Mouse (Mus musculus) Patski (cell line): ENCODE measurements at regions not wholly inside any gene's neighbourhood (a gene's known extent, or its start where the extent isn't known, plus 50 kb on each side); places are given as distances from the start of the nearest gene placed in this dataset.

Source experiments
- ATAC-seq: fragments of 100-300 bp; one replicate; pipeline ENCODE4 v1.8.0; 2021
- CTCF ChIA-PET: fragments of 350-600 bp; sonication (Branson Sonifier 250); formaldehyde crosslinking; loops from one replicate; lab custom pipeline; 2022; ENCODE audit warnings: inconsistent platforms; lab: Charles Lee
- POLR2A ChIA-PET: fragments of 350-600 bp; sonication (Branson Sonifier 250); formaldehyde crosslinking; loops from one replicate; lab custom pipeline; 2022; ENCODE audit warnings: antibody characterized with exemption, inconsistent platforms; lab: Charles Lee
- DNase-seq: peaks from one replicate; pipeline ENCODE4 v3.0.0-alpha.2; 2011; ENCODE audit warnings: low read depth, low spot score
- H3K27me3 ChIP-seq: fragments of 371-371 bp; one replicate; pipeline ENCODE4 v1.5.1; 2021
- CTCF ChIP-seq: fragments of 100-300 bp; IDR thresholded peaks from one replicate; pipeline ENCODE4 v1.5.1; 2021
- in situ Hi-C: fragments of 300-500 bp; cut with MboI; formaldehyde crosslinking; loops from 3 replicates; pipeline ENCODE4 v1.11.1; 2018; ENCODE audit warnings: low pct_unique_long_range_greater_than_20kb, mixed read lengths

DNA sequence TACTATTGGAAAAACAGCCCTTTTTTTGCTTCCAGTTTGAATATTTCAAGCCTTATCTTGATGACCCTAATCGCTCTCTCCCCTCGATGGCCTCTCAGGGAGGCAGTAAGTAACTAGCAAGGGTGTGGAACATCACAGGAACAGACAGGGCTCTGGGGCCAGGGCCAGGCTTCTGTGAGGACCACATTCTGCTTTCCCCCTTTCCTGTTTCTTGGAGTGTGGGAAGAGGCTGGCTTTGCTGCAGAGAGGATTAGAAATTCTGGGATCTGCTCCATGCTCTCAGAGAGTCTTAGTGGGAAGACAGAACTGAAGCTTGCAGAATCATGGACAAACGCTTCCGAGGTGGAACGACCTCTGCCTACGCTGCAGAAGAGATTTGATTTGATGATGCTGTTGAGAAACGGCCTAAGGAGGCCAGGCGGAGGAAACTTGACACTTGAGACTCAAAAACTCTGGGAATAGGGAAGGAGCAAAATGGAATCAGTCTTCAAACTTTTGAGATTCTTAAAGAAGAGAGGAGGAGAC, 316.3 kb upstream of the Clint1 start:
- POLR2A ChIA-PET = no interaction called here
- no peak for TF ChIP-seq CTCF
- CTCF ChIA-PET = no interaction called here
- H3K27me3 ChIP-seq = no peaks in the 10 kb centered on the region
- no peak for DNase-seq
- in situ Hi-C loops = no loop called here
- ATAC-seq = no peak

DNA sequence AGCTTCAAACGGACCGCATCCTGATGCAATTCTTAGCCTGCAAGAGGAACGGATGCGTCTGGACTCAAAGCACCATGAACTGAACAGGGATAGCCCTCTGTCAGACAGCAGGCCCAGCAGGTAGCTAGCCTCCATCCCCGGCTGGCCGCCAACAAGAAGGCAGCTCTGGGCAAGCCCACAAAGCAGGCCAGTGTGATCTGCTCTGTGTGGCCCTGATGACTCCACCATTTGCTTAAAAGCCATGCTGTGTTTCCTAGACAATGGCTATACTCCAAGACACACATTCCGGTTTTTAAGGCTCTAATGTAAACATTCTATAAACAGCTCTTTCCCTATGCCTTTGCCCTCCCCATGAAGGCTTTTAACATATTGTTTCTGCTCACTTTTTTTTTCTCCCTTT, 313.8 kb upstream of the Clint1 start:
- DNase-seq (no peak), ATAC-seq (no peak)
- in situ Hi-C loops = no loop called here
- H3K27me3 ChIP-seq = peaks cover 4% of the 10 kb centered on the region
- ChIA-PET CTCF (no interaction called here), POLR2A (interaction anchor here (0.7 kb wide), 1 partner anchor 957 kb away, joined by 6 read pairs; no protein-coding TSS in a partner anchor)
- no peak for TF ChIP-seq CTCF

DNA sequence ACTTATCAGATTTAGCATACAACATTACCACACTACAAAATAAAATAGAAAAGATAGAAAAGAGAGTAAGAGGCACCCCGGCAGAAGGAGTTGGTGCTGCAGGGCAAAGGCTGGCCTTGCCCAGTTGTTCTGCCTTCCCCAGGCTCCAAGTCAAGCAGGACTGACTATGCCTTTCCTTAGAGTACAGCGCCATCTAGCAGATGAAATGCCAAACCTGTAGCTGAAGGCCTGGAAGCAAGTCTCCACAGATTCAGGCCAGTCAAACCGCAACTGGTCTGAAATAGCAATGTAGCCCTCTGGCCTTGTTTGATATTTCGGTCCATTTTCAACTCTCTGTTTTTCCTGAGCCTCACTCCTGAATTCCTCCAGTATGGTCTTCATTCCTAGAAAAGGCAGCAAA, 312.4 kb upstream of the Clint1 start:
- ChIA-PET CTCF (interaction anchor here (0.7 to 1.8 kb wide), 8 partner anchors 13 to 928 kb away, joined by 3 to 8 read pairs (median 3); no protein-coding TSS in a partner anchor), POLR2A (no interaction called here)
- H3K27me3 ChIP-seq = peaks cover 4% of the 10 kb centered on the region
- DNase-seq (peak; percentile 38), ATAC-seq (peak; percentile 86)
- in situ Hi-C loops = no loop called here
- TF ChIP-seq CTCF = peak; percentile 89

DNA sequence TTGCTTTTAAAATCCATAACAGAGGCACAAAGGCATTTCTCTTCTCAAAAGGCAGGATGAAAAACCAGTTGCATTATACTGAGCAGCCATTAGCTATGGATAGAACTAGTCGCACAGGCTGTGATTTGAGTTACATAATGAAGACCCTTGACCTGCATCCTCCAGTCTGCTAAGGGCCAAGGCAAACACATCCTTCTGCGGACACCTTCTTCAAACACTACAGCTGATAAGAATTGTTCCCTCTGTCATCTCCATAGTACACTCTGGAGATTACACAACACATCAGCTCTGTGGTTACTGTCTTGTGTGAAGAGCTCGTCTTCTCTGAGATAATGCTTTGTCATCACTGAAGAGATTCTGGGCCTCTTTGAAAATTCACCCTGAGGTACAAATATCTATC, 307.3 kb upstream of the Clint1 start:
- ChIA-PET POLR2A (no interaction called here), CTCF (no interaction called here)
- in situ Hi-C loops = loop anchor here (5.0 kb wide), 2 partner anchors 532 to 927 kb away; partner anchors contain the start of gene Ebf1
- peaks cover 6% of the 10 kb centered on the region for H3K27me3 ChIP-seq
- DNase-seq = no peak
- ATAC-seq = no peak
- no peak for TF ChIP-seq CTCF

DNA sequence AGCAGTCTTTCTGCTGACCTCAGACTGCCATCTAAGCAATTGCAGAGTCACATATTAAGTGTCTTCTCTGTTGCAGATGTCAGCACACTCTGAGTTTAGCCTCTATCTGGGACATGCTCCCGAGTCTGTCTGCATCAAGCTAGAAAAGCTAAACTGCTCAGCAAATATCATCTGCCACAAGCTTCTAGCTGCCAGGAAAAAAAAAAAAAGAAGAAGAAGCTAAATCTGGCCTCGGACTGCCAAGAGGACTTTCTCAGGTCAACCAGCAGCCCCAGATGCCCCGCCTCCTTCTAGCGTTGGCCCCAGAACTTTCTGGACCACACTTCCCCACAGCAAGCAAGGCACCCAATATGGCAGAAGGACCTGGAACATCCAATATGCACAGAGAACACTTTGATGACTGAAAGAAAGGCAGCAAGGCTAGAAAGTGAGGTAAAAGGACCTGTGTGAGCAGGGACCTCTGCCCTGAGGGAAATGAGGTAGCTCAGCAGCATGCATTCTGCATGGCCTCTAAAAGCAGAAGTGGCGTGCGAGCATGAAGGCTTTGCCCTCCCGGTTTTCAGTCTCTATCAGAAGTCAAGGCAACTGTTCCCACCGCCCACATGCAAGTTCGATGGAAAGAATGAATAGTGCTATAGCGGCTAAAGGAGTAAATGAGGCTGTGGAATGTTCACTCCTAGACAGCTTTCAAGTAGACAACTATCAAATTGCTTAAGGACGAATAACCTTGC, 305.8 kb upstream of the Clint1 start:
- in situ Hi-C loops = no loop called here
- H3K27me3 ChIP-seq = peaks cover 6% of the 10 kb centered on the region
- no peak for TF ChIP-seq CTCF
- ATAC-seq (no peak), DNase-seq (no peak)
- CTCF ChIA-PET = no interaction called here
- POLR2A ChIA-PET = interaction anchor here (0.6 kb wide), 1 partner anchor 46 kb away, joined by 5 read pairs; no protein-coding TSS in a partner anchor

DNA sequence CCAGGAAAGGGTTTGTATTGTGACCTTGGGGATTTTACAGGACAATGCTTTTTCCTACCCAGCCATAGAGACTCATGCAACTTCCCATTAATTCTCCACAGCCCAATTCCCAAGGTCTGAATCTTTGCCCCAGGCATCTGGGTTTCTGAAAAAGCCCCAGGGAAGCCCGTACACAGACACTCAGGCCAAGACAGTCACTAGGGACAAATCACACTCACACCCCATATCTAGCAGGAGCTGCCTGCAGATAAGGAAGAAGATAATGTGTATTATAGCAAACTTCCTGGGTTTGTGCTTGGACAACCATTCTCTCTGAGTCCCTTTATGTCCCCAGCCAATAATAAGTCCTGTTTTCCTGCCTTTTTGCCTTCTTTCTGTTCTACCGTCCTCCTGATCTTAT, 305.0 kb upstream of the Clint1 start:
- DNase-seq (no peak), ATAC-seq (no peak)
- H3K27me3 ChIP-seq = peaks cover 2% of the 10 kb centered on the region
- POLR2A ChIA-PET = no interaction called here
- in situ Hi-C loops = no loop called here
- CTCF ChIA-PET = no interaction called here
- no peak for TF ChIP-seq CTCF

DNA sequence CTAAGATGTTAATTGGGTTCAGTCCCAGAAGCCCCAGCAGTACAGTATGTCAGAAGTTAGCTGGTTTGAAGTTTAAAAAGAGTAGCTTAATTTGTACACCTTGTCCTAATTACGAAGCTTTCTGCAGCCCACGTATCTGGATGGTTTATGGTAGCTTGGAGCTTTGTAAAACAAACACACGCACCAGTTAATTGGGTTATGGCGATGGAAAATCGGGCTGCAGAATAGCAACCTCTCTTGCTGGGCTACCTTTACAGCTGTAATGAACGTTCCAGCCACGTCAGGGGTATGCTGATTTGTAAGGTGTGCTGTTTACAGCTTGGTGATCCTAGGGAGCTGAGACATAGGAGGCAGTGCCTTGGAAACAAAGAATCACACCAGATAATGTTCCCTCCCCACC, 301.5 kb upstream of the Clint1 start:
- POLR2A ChIA-PET = interaction anchor here (0.7 kb wide), 1 partner anchor 719 kb away, joined by 3 read pairs; no protein-coding TSS in a partner anchor
- DNase-seq (no peak), ATAC-seq (no peak)
- H3K27me3 ChIP-seq = peaks cover 2% of the 10 kb centered on the region
- in situ Hi-C loops = no loop called here
- CTCF ChIA-PET = interaction anchor here (1.4 kb wide), 1 partner anchor 17 kb away, joined by 3 read pairs; no protein-coding TSS in a partner anchor
- no peak for TF ChIP-seq CTCF

DNA sequence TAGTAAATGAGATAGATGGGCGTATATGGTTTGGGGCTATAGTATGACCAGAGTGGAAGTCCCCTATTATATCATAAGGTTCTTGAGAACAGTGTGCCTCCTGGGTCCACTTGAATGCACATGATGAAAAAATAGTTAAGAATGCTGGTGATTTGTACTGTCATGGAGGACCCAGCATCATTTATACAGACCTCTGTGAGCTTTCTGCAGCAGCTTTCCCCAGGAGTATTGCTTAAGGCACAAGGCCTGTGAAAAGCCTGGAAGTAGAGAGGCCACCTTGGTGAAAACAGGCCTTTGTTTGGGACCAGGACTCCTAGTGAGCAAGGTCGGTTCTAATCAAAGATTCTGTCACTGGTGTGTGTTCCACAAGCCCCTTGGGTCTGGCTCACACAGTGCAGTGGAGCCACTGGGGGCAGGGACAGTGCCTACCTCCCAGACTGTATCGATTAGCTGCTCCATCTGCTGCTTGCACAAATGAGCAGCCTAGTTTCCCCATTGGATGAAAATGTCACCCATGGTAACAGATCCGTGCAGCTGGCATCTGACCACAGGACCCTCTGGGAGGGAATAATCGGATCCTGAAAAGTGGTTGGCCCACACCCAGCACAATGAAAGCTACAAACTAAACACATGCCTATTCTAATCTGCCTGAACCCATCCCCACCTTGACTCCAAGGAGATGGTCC, 274.2 kb upstream of the Clint1 start:
- POLR2A ChIA-PET = no interaction called here
- DNase-seq (no peak), ATAC-seq (no peak)
- in situ Hi-C loops = no loop called here
- H3K27me3 ChIP-seq = peaks cover 4% of the 10 kb centered on the region
- TF ChIP-seq CTCF = no peak
- CTCF ChIA-PET = no interaction called here

DNA sequence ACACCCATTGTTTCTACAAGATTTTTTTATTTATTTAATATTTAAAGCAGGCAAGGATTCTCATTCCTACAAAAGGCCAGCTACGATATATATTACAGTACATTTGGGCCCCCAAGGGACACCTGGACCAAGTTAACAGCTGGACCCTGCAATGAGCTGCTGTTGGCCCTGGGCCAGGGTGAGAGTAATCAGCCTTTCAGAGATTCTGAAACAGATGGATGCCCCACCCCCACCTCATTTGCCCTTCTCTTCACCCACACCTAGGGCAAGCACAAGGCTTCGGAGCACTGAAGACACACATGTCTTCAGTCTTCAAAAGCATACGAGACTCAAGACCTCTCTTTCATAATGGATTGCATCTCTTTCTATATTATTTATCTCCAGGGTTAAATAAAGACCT, 259.5 kb upstream of the Clint1 start:
- in situ Hi-C loops = no loop called here
- CTCF ChIA-PET = no interaction called here
- no peak for DNase-seq
- H3K27me3 ChIP-seq = no peaks in the 10 kb centered on the region
- POLR2A ChIA-PET = interaction anchor here (0.7 kb wide), 1 partner anchor 47 kb away, joined by 5 read pairs; no protein-coding TSS in a partner anchor
- TF ChIP-seq CTCF = no peak
- ATAC-seq = no peak

DNA sequence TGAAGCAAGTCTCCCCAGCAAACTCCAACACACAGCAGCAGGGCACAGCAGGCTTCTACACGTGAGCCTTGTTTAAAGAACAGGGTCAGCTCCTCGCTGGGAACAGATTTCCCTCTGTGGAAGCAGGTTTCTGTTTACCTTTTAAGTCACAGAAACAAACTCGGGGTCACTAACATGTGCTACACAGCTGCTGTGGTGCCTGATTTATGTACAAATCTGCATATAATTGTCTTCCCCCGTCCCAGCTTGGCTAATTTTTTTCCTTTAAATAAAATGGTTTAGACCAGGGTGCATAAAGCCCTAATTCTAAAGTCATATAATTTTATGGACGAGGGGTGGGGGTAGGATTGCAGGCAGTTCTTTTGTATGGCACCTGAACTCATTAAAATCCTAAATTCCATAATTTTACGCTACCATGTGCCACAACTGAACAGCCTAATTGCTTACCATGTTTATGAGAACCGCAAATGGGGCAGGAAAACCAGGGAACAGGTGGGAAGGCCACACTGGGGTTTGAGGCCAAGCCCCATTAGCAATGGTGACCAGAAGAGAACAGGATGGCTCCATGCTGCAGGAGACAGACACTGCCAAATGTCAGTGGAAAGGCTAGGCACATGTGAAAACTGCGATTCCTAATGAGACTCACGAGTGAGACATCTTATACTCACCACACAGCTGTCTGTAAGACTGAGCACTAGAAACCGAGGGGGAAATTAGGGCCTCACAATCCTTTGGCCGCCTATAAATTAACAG, 258.8 kb upstream of the Clint1 start:
- CTCF ChIA-PET = no interaction called here
- in situ Hi-C loops = no loop called here
- no peaks in the 10 kb centered on the region for H3K27me3 ChIP-seq
- TF ChIP-seq CTCF = no peak
- POLR2A ChIA-PET = no interaction called here
- DNase-seq (no peak), ATAC-seq (no peak)
